Mouse (Mus musculus) cortical plate, adult 2 months (tissue): ENCODE results near the gene Klra4.

Source experiments
- CTCF ChIP-seq: fragments of 200-500 bp; IDR thresholded peaks from 2 replicates; pipeline ENCODE4 v1.5.1; 2011; ENCODE audit warnings: mild to moderate bottlenecking, control low read depth, low read length; ENCODE audit not compliant: insufficient read depth; ENCODE audit errors: extremely low read depth
- POLR2A ChIP-seq: fragments of 200-500 bp; IDR thresholded peaks from 2 replicates; pipeline ENCODE4 v1.6.1; 2011; ENCODE audit warnings: mild to moderate bottlenecking, low read length, control low read depth; ENCODE audit not compliant: insufficient read depth; ENCODE audit errors: extremely low read depth

DNA sequence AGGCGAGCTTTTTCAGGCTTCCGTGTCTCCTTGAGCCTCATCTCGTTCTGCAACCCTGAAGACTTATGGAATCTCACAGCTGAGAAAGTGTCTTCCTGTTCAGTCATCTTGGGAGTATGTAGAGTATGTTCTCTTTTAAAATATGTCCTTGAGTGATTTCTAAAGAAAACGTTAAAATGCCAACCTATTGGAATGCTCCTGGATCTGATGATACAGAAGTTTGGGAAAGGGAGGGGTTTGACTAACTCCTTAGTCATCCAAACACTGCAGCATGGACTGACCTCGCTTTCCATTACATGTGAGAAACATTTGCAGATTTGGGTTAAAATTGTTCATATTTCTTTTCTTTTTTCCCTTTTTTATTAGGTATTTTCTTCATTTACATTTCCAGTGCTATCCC, 1.9 kb downstream of the Klra4 start:
- TF ChIP-seq POLR2A: no peak
- no peak for TF ChIP-seq CTCF
